Mouse (Mus musculus) testis, adult 2 months (tissue): ENCODE results near the gene Tmem132b.

ENCODE experiments used
- CTCF ChIP-seq: fragments of 200-500 bp; IDR thresholded peaks from 2 replicates; pipeline ENCODE4 v1.5.1; 2012; ENCODE audit warnings: low read depth, mild to moderate bottlenecking, inconsistent platforms, low read length, moderate library complexity; ENCODE audit not compliant: control insufficient read depth, insufficient read depth, insufficient replicate concordance
- POLR2A ChIP-seq: fragments of 200-500 bp; IDR thresholded peaks from 2 replicates; pipeline ENCODE4 v1.6.1; 2012; ENCODE audit warnings: low read depth, mild to moderate bottlenecking, inconsistent platforms, low read length, moderate library complexity; ENCODE audit not compliant: control insufficient read depth

DNA sequence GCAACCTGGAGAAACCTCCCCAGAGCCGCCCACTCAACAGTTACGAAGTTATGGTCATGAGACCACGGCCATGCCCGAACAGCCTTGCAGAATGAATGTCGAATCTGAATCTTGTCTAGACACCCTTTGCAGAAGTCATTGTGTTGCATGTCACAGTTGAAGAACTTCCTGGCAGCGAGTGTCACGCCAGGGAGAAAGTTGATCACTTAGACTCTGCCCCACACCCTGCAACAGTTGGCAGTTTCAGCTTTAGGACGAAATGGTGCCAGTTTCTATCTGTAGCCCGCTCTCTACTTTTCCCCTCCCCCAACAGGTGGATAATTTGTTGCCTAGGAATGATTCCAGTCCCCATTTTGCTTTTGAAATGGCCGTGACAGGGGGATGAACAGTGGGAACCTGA is 66.5 kb downstream of the Tmem132b start:
- TF ChIP-seq CTCF (no peak), POLR2A (no peak)
